Mouse (Mus musculus): ENCODE measurements around the gene Gprin3.

DNA sequence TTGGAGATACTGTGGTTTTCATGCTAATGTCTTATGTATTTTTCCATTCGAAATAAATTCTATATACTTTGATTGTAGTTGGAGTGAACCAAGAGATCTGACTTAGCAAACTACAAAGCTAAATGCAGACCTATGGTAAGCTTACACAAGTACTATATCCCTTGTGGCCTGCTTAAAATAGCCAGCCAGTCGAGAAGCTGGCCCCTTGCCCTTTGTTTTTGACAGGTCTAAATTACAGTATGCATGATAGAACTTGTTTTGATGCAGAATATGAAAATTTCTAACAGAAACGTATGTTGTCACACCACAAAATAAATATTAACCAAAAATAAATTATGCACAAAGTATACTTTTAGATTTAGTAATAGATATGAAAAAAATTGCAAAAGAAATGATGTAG lies 9.8 kb upstream of the Gprin3 start:
- TF ChIP-seq GATA1 (IDR thresholded peaks at IDR 0.05; ENCODE audit: borderline replicate concordance, low read length) (no peak), FLI1 (IDR thresholded peaks at IDR 0.05; ENCODE audit: low read length) (no peak)

All from megakaryocyte, embryonic 14.5 days (primary cell).